In the genomic region with DNA sequence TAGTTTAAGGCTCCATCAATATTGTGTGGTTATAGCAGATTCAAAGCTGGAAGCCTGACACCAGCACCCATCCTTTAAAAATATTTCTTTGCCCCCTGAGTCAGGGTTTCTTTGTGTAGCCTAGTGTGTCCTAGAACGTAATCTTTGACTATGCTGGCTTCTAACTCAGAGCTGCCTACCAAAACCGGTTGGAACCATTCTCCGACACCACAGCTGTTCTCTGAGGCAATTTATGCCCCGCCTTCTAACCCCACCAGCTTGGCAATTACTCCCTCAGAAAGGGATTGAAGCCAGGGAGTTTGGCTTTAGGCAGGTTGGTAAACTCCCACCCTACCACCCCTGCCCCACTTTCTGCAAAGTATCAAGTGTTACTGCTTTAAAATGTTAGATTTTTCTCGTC, we compare ENCODE assay signal across 8 mouse cellular contexts. TPM values are rescaled to one million over a fixed set of nuclear protein-coding genes. Genes with fewer than 3 reads are reported as not detected.
DNase-seq lines count a peak whose midpoint lies in the region; ATAC-seq and TF ChIP-seq lines count a peak whose summit lies in the region.

No protein-coding gene starts in this region.

- ATAC-seq in midbrain, embryonic 12.5 days (ENCODE audit: low FRiP score, low read depth): no peak
- ATAC-seq in midbrain, postnatal 0 days (ENCODE audit: low FRiP score): no peak
- ATAC-seq in intestine, postnatal 0 days: no peak
- ATAC-seq in neural tube, embryonic 15.5 days (ENCODE audit: low FRiP score): no peak

- H3K9me3 ChIP-seq in midbrain, embryonic 12.5 days: no peaks in the 10 kb centered on the region
- no peaks in the 10 kb centered on the region for H3K9me3 ChIP-seq in midbrain, postnatal 0 days (ENCODE audit: low read length)
- H3K9me3 ChIP-seq in intestine, postnatal 0 days (ENCODE audit: control insufficient read depth): no peaks in the 10 kb centered on the region
- no peaks in the 10 kb centered on the region for H3K9me3 ChIP-seq in neural tube, embryonic 15.5 days (replicated peaks)

- H3K27ac ChIP-seq in midbrain, embryonic 12.5 days (replicated peaks): no peak overlapping the region
- H3K27ac ChIP-seq in midbrain, postnatal 0 days (ENCODE audit: low read depth, low read length): no peak overlapping the region
- H3K27ac ChIP-seq in intestine, postnatal 0 days (ENCODE audit: low read depth, low read length): no peak overlapping the region
- H3K27ac ChIP-seq in neural tube, embryonic 15.5 days (replicated peaks): peak overlapping the region; percentile 54; the same call in 1 of the 2 replicates

- peak; percentile 64 for DNase-seq in cerebellum, adult 9-11 months
- DNase-seq in cerebellum, postnatal 25 days: no peak
- no peak for DNase-seq in midbrain, postnatal 0 days (ENCODE audit: low spot score)
- no peak for DNase-seq in adrenal gland, postnatal 4 days (ENCODE audit: low spot score in 2 of 2)
- no peak for DNase-seq in natural killer cell, adult 2 months (ENCODE audit: low spot score in 2 of 2)

- no peak overlapping the region for H3K9ac ChIP-seq in midbrain, embryonic 12.5 days (replicated peaks)
- H3K9ac ChIP-seq in midbrain, postnatal 0 days (replicated peaks; ENCODE audit: low read length, poor library complexity, severe bottlenecking): no peak overlapping the region
- no peak overlapping the region for H3K9ac ChIP-seq in intestine, postnatal 0 days (ENCODE audit: low read depth, low read length)
- H3K9ac ChIP-seq in neural tube, embryonic 15.5 days (replicated peaks): 0 out of 2 replicates have a peak overlapping the region, but pooled peaks have one; percentile 28

- H3K36me3 ChIP-seq in midbrain, embryonic 12.5 days: peaks cover 49% of the 10 kb centered on the region
- H3K36me3 ChIP-seq in midbrain, postnatal 0 days (ENCODE audit: insufficient read depth, low read length): peaks cover 20% of the 10 kb centered on the region
- peaks cover 39% of the 10 kb centered on the region for H3K36me3 ChIP-seq in intestine, postnatal 0 days (ENCODE audit: control insufficient read depth, insufficient read depth)
- peaks cover 35% of the 10 kb centered on the region for H3K36me3 ChIP-seq in neural tube, embryonic 15.5 days

- 0 out of 2 replicates have a peak overlapping the region, but pooled peaks have one; percentile 24 for H3K4me2 ChIP-seq in midbrain, embryonic 12.5 days (replicated peaks)
- H3K4me2 ChIP-seq in midbrain, postnatal 0 days (ENCODE audit: low read depth, low read length, poor library complexity, severe bottlenecking): no peak overlapping the region; the same call in 1 of the 2 replicates
- H3K4me2 ChIP-seq in intestine, postnatal 0 days (replicated peaks; ENCODE audit: low read depth): peak overlapping the region; percentile 73; the same call in 1 of the 2 replicates
- peak overlapping the region; percentile 94 for H3K4me2 ChIP-seq in neural tube, embryonic 15.5 days

- peaks cover 27% of the 10 kb centered on the region for H3K4me1 ChIP-seq in midbrain, embryonic 12.5 days
- peaks cover 13% of the 10 kb centered on the region for H3K4me1 ChIP-seq in midbrain, postnatal 0 days (ENCODE audit: insufficient read depth, low read length)
- H3K4me1 ChIP-seq in intestine, postnatal 0 days (replicated peaks; ENCODE audit: control insufficient read depth, insufficient read depth, low read length): peaks cover 6% of the 10 kb centered on the region; the same call in 1 of the 2 replicates
- H3K4me1 ChIP-seq in neural tube, embryonic 15.5 days: peaks cover 37% of the 10 kb centered on the region

- H3K4me3 ChIP-seq in midbrain, embryonic 12.5 days: no peak overlapping the region
- H3K4me3 ChIP-seq in midbrain, postnatal 0 days (ENCODE audit: low read depth, low read length): no peak overlapping the region
- H3K4me3 ChIP-seq in intestine, postnatal 0 days (ENCODE audit: low read depth, low read length): no peak overlapping the region
- 0 out of 2 replicates have a peak overlapping the region, but pooled peaks have one; percentile 6 for H3K4me3 ChIP-seq in neural tube, embryonic 15.5 days (replicated peaks)

- WGBS in midbrain, embryonic 12.5 days: 66% methylated on average over 5 of the region's 5 CpGs
- WGBS in midbrain, postnatal 0 days: 53% methylated on average over 5 of the region's 5 CpGs
- 39% methylated on average over 5 of the region's 5 CpGs for WGBS in intestine, postnatal 0 days
- WGBS in neural tube, embryonic 15.5 days: 43% methylated on average over 5 of the region's 5 CpGs

- H3K27me3 ChIP-seq in midbrain, embryonic 12.5 days: no peaks in the 10 kb centered on the region
- H3K27me3 ChIP-seq in midbrain, postnatal 0 days (ENCODE audit: insufficient read depth, low read length): no peaks in the 10 kb centered on the region
- no peaks in the 10 kb centered on the region for H3K27me3 ChIP-seq in intestine, postnatal 0 days (replicated peaks; ENCODE audit: control insufficient read depth, insufficient read depth, low read length)
- no peaks in the 10 kb centered on the region for H3K27me3 ChIP-seq in neural tube, embryonic 15.5 days (replicated peaks)

- TF ChIP-seq CTCF in midbrain, postnatal 0 days (IDR thresholded peaks at IDR 0.05): no peak
- no peak for TF ChIP-seq CTCF in intestine, postnatal 0 days (IDR thresholded peaks at IDR 0.05; ENCODE audit: low read depth)

RNA-seq across cellular contexts. Expression of a gene that starts 0.9 kb away (rescaled TPM):
- 90.3 and 91.8 TPM in 2 replicates for polyA plus RNA-seq in midbrain, embryonic 12.5 days (2016; fragmentation: Nextera tagmentation; extraction: Ambion mirVana)
- 33.4 and 38.2 TPM in 2 replicates for total RNA-seq in midbrain, postnatal 0 days (2014; rRNA removed)
- 25.6 and 27.2 TPM in 2 replicates for polyA plus RNA-seq in midbrain, postnatal 0 days (2015; fragmentation: Nextera tagmentation; extraction: Ambion mirVana)
- polyA plus RNA-seq in intestine, postnatal 0 days (2015; fragmentation: Nextera tagmentation; extraction: Ambion mirVana): 18.5 and 19.2 TPM in 2 replicates
- polyA plus RNA-seq in neural tube, embryonic 15.5 days (2015; fragmentation: Nextera tagmentation; extraction: Ambion mirVana): 37.3 and 51.0 TPM in 2 replicates
- total RNA-seq in adrenal gland, postnatal 4 days (2021): 10 to 100 TPM; 73.6 to 79.8 TPM

RNA-seq across cellular contexts. Expression of a gene that starts 18.0 kb away (rescaled TPM):
- polyA plus RNA-seq in midbrain, embryonic 12.5 days (2016; fragmentation: Nextera tagmentation; extraction: Ambion mirVana): 88.3 TPM in 2 replicates
- total RNA-seq in midbrain, postnatal 0 days (2014; rRNA removed): 78.8 and 96.0 TPM in 2 replicates
- polyA plus RNA-seq in midbrain, postnatal 0 days (2015; fragmentation: Nextera tagmentation; extraction: Ambion mirVana): 174 and 182 TPM in 2 replicates
- polyA plus RNA-seq in intestine, postnatal 0 days (2015; fragmentation: Nextera tagmentation; extraction: Ambion mirVana): 29.6 and 32.0 TPM in 2 replicates
- 155 and 168 TPM in 2 replicates for polyA plus RNA-seq in neural tube, embryonic 15.5 days (2015; fragmentation: Nextera tagmentation; extraction: Ambion mirVana)
- 10 to 100 TPM; 61.5 to 62.6 TPM for total RNA-seq in adrenal gland, postnatal 4 days (2021)

RNA-seq across cellular contexts. Expression of a gene that starts 22.9 kb away (rescaled TPM):
- 26.7 and 30.7 TPM in 2 replicates for polyA plus RNA-seq in midbrain, embryonic 12.5 days (2016; fragmentation: Nextera tagmentation; extraction: Ambion mirVana)
- total RNA-seq in midbrain, postnatal 0 days (2014; rRNA removed): 7.9 and 33.0 TPM in 2 replicates
- 17.2 and 20.2 TPM in 2 replicates for polyA plus RNA-seq in midbrain, postnatal 0 days (2015; fragmentation: Nextera tagmentation; extraction: Ambion mirVana)
- polyA plus RNA-seq in intestine, postnatal 0 days (2015; fragmentation: Nextera tagmentation; extraction: Ambion mirVana): 15.9 and 17.9 TPM in 2 replicates
- 32.7 and 34.5 TPM in 2 replicates for polyA plus RNA-seq in neural tube, embryonic 15.5 days (2015; fragmentation: Nextera tagmentation; extraction: Ambion mirVana)
- total RNA-seq in adrenal gland, postnatal 4 days (2021): 10 to 100 TPM; 26.6 to 31.2 TPM

RNA-seq across cellular contexts. Expression of a gene that starts 27.7 kb away (rescaled TPM):
- 2.8 and 2.9 TPM in 2 replicates for polyA plus RNA-seq in midbrain, embryonic 12.5 days (2016; fragmentation: Nextera tagmentation; extraction: Ambion mirVana)
- total RNA-seq in midbrain, postnatal 0 days (2014; rRNA removed): 0.82 and 3.9 TPM in 2 replicates
- 2.7 and 4.4 TPM in 2 replicates for polyA plus RNA-seq in midbrain, postnatal 0 days (2015; fragmentation: Nextera tagmentation; extraction: Ambion mirVana)
- 1.1 and 1.2 TPM in 2 replicates for polyA plus RNA-seq in intestine, postnatal 0 days (2015; fragmentation: Nextera tagmentation; extraction: Ambion mirVana)
- polyA plus RNA-seq in neural tube, embryonic 15.5 days (2015; fragmentation: Nextera tagmentation; extraction: Ambion mirVana): 2.5 and 3.8 TPM in 2 replicates
- total RNA-seq in adrenal gland, postnatal 4 days (2021): 1 to 10 TPM; 2.9 to 3.3 TPM

RNA-seq across cellular contexts. Expression of a gene that starts 30.8 kb away (rescaled TPM):
- polyA plus RNA-seq in midbrain, embryonic 12.5 days (2016; fragmentation: Nextera tagmentation; extraction: Ambion mirVana): 15.2 and 16.3 TPM in 2 replicates
- total RNA-seq in midbrain, postnatal 0 days (2014; rRNA removed): 63.1 and 65.3 TPM in 2 replicates
- polyA plus RNA-seq in midbrain, postnatal 0 days (2015; fragmentation: Nextera tagmentation; extraction: Ambion mirVana): 13.5 and 14.9 TPM in 2 replicates
- 8.3 and 9.8 TPM in 2 replicates for polyA plus RNA-seq in intestine, postnatal 0 days (2015; fragmentation: Nextera tagmentation; extraction: Ambion mirVana)
- polyA plus RNA-seq in neural tube, embryonic 15.5 days (2015; fragmentation: Nextera tagmentation; extraction: Ambion mirVana): 17.4 and 17.9 TPM in 2 replicates
- 10 to 100 TPM; 79.1 TPM for total RNA-seq in adrenal gland, postnatal 4 days (2021)
